Mouse (Mus musculus): Measurements from ENCODE around the gene Srrm3. TPM values are rescaled to one million over a fixed set of nuclear protein-coding genes. Genes with fewer than 3 reads are reported as not detected.

The Srrm3 gene
- polyA plus RNA-seq (2014; fragmentation: Illumina TruSeq; extraction: RNeasy Lipid Tissue Mini Kit (QIAGEN cat#74804); ENCODE audit: low read depth, low replicate concordance), result not detected

GRCm38 (mm10) chr5:135806555-135807262, at the start of gene Srrm3:
Srrm3 (plus strand) TSS chr5:135806890.

GRCm38 (mm10) chr5:135777796-135778470, 28.8 kb upstream of the Srrm3 start, which contains the start of gene Styxl1:
Styxl1 (minus strand) TSS chr5:135778385.

GRCm38 (mm10) chr5:135778471-135779445, 27.9 kb upstream of the Srrm3 start, which contains the start of gene Mdh2:
Mdh2 (plus strand) TSS chr5:135778480.

DNA sequence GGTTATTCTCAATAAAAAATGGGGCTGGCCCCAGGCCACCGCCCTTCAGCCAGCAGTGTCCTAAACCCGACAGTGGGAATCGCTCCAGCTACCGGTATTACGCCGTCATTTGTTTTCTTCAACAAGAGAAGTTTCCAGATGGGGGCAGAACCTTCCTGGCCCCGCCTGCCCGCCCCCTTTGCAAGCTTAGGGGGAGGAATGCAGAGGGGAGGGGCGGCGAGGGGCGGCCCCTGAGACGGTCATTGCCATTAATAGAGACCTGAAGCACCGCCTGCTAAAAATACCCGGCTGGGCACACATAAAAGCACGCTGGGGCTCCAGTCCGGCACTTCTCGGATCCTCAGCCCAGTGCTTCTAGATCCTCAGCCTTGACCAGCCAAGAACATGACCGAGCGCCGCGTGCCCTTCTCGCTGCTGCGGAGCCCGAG, 81.0 kb downstream of the Srrm3 start, which contains the start of gene Hspb1:
TSS of gene Hspb1 (plus strand) at position 245 of the 428 bp plus-strand sequence.

Other genes with a start within 250 kb of the Srrm3 start
- not detected for gene Ccl26, start 243.3 kb upstream of the Srrm3 start, polyA plus RNA-seq (2014; fragmentation: Illumina TruSeq; extraction: RNeasy Lipid Tissue Mini Kit (QIAGEN cat#74804); ENCODE audit: low read depth, low replicate concordance)
- gene Ccl24, start 233.8 kb upstream of the Srrm3 start, polyA plus RNA-seq (2014; fragmentation: Illumina TruSeq; extraction: RNeasy Lipid Tissue Mini Kit (QIAGEN cat#74804); ENCODE audit: low read depth, low replicate concordance), result not detected
- gene Rhbdd2, start 174.3 kb upstream of the Srrm3 start, polyA plus RNA-seq (2014; fragmentation: Illumina TruSeq; extraction: RNeasy Lipid Tissue Mini Kit (QIAGEN cat#74804); ENCODE audit: low read depth, low replicate concordance), result 12.2 TPM
- gene Por, start 136.9 kb upstream of the Srrm3 start, polyA plus RNA-seq (2014; fragmentation: Illumina TruSeq; extraction: RNeasy Lipid Tissue Mini Kit (QIAGEN cat#74804); ENCODE audit: low read depth, low replicate concordance), result 61.0 TPM
- gene Tmem120a, start 62.4 kb upstream of the Srrm3 start, polyA plus RNA-seq (2014; fragmentation: Illumina TruSeq; extraction: RNeasy Lipid Tissue Mini Kit (QIAGEN cat#74804); ENCODE audit: low read depth, low replicate concordance), result 10.0 TPM
- gene Styxl1, start 28.5 kb upstream of the Srrm3 start, polyA plus RNA-seq (2014; fragmentation: Illumina TruSeq; extraction: RNeasy Lipid Tissue Mini Kit (QIAGEN cat#74804); ENCODE audit: low read depth, low replicate concordance), result not detected
- gene Mdh2, start 28.4 kb upstream of the Srrm3 start, polyA plus RNA-seq (2014; fragmentation: Illumina TruSeq; extraction: RNeasy Lipid Tissue Mini Kit (QIAGEN cat#74804); ENCODE audit: low read depth, low replicate concordance), result 72.0 TPM
- gene Hspb1, start 81.0 kb downstream of the Srrm3 start, polyA plus RNA-seq (2014; fragmentation: Illumina TruSeq; extraction: RNeasy Lipid Tissue Mini Kit (QIAGEN cat#74804); ENCODE audit: low read depth, low replicate concordance), result not detected
- 44.8 TPM for gene Ywhag, start 127.7 kb downstream of the Srrm3 start, polyA plus RNA-seq (2014; fragmentation: Illumina TruSeq; extraction: RNeasy Lipid Tissue Mini Kit (QIAGEN cat#74804); ENCODE audit: low read depth, low replicate concordance)
- gene Ssc4d, start 167.6 kb downstream of the Srrm3 start, polyA plus RNA-seq (2014; fragmentation: Illumina TruSeq; extraction: RNeasy Lipid Tissue Mini Kit (QIAGEN cat#74804); ENCODE audit: low read depth, low replicate concordance), result 0.40 TPM
- not detected for gene Zp3, start 173.2 kb downstream of the Srrm3 start, polyA plus RNA-seq (2014; fragmentation: Illumina TruSeq; extraction: RNeasy Lipid Tissue Mini Kit (QIAGEN cat#74804); ENCODE audit: low read depth, low replicate concordance)
- 0.16 TPM for gene Dtx2, start 187.9 kb downstream of the Srrm3 start, polyA plus RNA-seq (2014; fragmentation: Illumina TruSeq; extraction: RNeasy Lipid Tissue Mini Kit (QIAGEN cat#74804); ENCODE audit: low read depth, low replicate concordance)
- gene Upk3b, start 231.6 kb downstream of the Srrm3 start, polyA plus RNA-seq (2014; fragmentation: Illumina TruSeq; extraction: RNeasy Lipid Tissue Mini Kit (QIAGEN cat#74804); ENCODE audit: low read depth, low replicate concordance), result 0.36 TPM
- gene Upk3bl, start 247.6 kb downstream of the Srrm3 start, polyA plus RNA-seq (2014; fragmentation: Illumina TruSeq; extraction: RNeasy Lipid Tissue Mini Kit (QIAGEN cat#74804); ENCODE audit: low read depth, low replicate concordance), result not detected